Mouse (Mus musculus) myocyte (in vitro differentiated cells): Measurements from ENCODE around the gene Mafg. TPM values are rescaled to one million over a fixed set of nuclear protein-coding genes. Genes with fewer than 3 reads are reported as not detected.

Experiments
- H3K27me3 ChIP-seq: one replicate; pipeline ENCODE4 v1.6.1; 2011; ENCODE audit not compliant: control insufficient read depth, insufficient read depth, insufficient read length
- H3K36me3 ChIP-seq: one replicate; pipeline ENCODE4 v1.6.1; 2011; ENCODE audit not compliant: control insufficient read depth, insufficient read depth
- H3K4me2 ChIP-seq: one replicate; pipeline ENCODE4 v1.6.1; 2011; ENCODE audit warnings: low read depth, control low read depth
- H3K4me3 ChIP-seq: one replicate; pipeline ENCODE4 v1.5.1; 2011; ENCODE audit warnings: mild to moderate bottlenecking, control low read depth, moderate library complexity
- H3K79me2 ChIP-seq: one replicate; pipeline ENCODE4 v1.6.1; 2011; ENCODE audit not compliant: control insufficient read depth, insufficient read depth
- H3ac ChIP-seq: one replicate; pipeline ENCODE4 v1.6.1; 2011; ENCODE audit not compliant: control insufficient read depth, insufficient read length
- CEBPB ChIP-seq: IDR thresholded peaks from 2 replicates; pipeline ENCODE4 v1.6.1; 2011; ENCODE audit warnings: mild to moderate bottlenecking, moderate library complexity; ENCODE audit not compliant: poor library complexity, insufficient read depth, severe bottlenecking
- E2F4 ChIP-seq: IDR thresholded peaks from one replicate; pipeline ENCODE4 v1.6.1; 2011; ENCODE audit warnings: mild to moderate bottlenecking, control low read depth, moderate library complexity; ENCODE audit not compliant: insufficient read depth
- MAX ChIP-seq: IDR thresholded peaks from one replicate; pipeline ENCODE4 v1.6.1; 2011; ENCODE audit warnings: low read depth, mild to moderate bottlenecking, control low read depth
- MYOD1 ChIP-seq, 3 experiments: IDR thresholded peaks; one replicate each; pipeline ENCODE4 v1.6.1; 2011; ENCODE audit warnings: control low read depth in 2 of 3, low read depth in 2 of 3, mild to moderate bottlenecking in 2 of 3, moderate library complexity in 1 of 3; ENCODE audit not compliant: insufficient read length in 2 of 3, control insufficient read depth in 1 of 3
- MYOG ChIP-seq, 3 experiments: IDR thresholded peaks; one replicate each; pipeline ENCODE4 v1.6.1; 2011; ENCODE audit warnings: control low read depth in 2 of 3, low read depth in 2 of 3, mild to moderate bottlenecking in 2 of 3; ENCODE audit not compliant: insufficient read length in 2 of 3, control insufficient read depth in 1 of 3, insufficient read depth in 1 of 3
- POLR2A ChIP-seq: IDR thresholded peaks from one replicate; pipeline ENCODE4 v1.6.1; 2011; ENCODE audit warnings: low read depth, mild to moderate bottlenecking, control low read depth, moderate library complexity; ENCODE audit not compliant: insufficient read length
- POLR2AphosphoS2 ChIP-seq: IDR thresholded peaks from one replicate; pipeline ENCODE4 v1.6.1; 2011; ENCODE audit warnings: low read depth, control low read depth; ENCODE audit not compliant: insufficient read length
- REST ChIP-seq: IDR thresholded peaks from one replicate; pipeline ENCODE4 v1.6.1; 2011; ENCODE audit warnings: mild to moderate bottlenecking, control low read depth, moderate library complexity; ENCODE audit not compliant: insufficient read depth, insufficient read length
- SRF ChIP-seq: IDR thresholded peaks from one replicate; pipeline ENCODE4 v1.6.1; 2011; ENCODE audit warnings: low read depth; ENCODE audit not compliant: control insufficient read depth, insufficient read length
- TCF12 ChIP-seq: IDR thresholded peaks from one replicate; pipeline ENCODE4 v1.6.1; 2011; ENCODE audit warnings: mild to moderate bottlenecking, control low read depth; ENCODE audit not compliant: poor library complexity, insufficient read depth, severe bottlenecking
- TCF3 ChIP-seq: IDR thresholded peaks from one replicate; pipeline ENCODE4 v1.6.1; 2011; ENCODE audit warnings: low read depth, control low read depth; ENCODE audit not compliant: insufficient read length
- USF1 ChIP-seq: IDR thresholded peaks from one replicate; pipeline ENCODE4 v1.6.1; 2011; ENCODE audit warnings: low read depth, mild to moderate bottlenecking, control low read depth, moderate library complexity
- polyA plus RNA-seq: library from polyadenylated mRNA; unstranded; fragments of >200 nt; fragmentation: generic; extraction: Trizol; gene quantifications from one replicate; pipeline ENCODE4 v1.2.1, GENCODE M21; 2012; ENCODE audit warnings: missing spikeins

Mafg gene
- polyA plus RNA-seq, 1 experiment, result 43.1 TPM

DNA sequence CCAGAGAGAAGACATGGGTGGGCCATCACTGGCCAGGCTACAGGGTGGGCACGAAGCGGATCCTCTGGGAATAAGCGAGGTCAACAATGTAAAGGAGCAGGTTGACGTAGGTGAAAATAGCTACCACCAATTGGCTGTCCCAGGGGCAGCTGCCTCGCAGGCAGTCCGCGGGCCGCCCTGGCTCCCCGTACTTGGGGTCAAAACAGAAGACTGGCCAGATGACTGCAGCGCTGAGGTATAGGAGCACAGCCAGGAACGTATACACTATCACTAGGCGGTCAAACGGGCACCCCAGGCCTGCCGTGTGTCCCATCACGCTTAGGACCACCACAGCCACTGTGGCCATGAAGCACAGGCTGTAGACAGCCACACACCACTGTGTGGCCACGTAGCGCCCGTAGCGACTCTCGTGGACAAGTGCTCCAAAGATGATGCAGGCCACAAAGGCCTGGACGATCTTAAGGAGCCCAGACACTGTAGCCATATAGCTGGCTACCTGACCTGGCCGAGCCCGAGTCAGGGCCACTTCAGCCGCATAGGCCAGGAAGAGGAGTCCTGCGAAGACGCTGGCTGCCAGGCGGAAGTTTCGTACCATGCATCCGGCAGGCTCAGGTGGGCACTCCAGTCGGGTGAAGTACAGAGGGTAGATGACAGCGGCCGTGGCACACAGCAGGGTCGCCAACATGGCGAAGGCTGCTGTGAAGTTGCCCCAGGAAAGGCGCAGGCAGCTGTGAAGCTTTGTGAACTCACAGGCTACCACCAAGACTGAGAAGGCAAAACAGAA lies 13.8 kb upstream of the Mafg start:
- no peak for TF ChIP-seq MYOG (IDR thresholded peaks at IDR 0.05; ENCODE audit: control insufficient read depth in 1 of 3, insufficient read depth in 1 of 3, insufficient read length in 2 of 3, low read depth in 2 of 3)
- TF ChIP-seq TCF3, result no peak
- no peak for TF ChIP-seq POLR2AphosphoS2
- no peak for TF ChIP-seq CEBPB
- TF ChIP-seq E2F4, result no peak
- TF ChIP-seq TCF12, result no peak
- no peak for TF ChIP-seq MYOD1 (IDR thresholded peaks at IDR 0.05; ENCODE audit: control insufficient read depth in 1 of 3, insufficient read length in 2 of 3, low read depth in 2 of 3)
- TF ChIP-seq POLR2A, result no peak
- no peak for TF ChIP-seq USF1
- TF ChIP-seq REST, result no peak
- no peak for TF ChIP-seq MAX
- TF ChIP-seq SRF, result no peak
- Histone ChIP-seq H3K4me2 (peak overlapping the region; percentile 71), H3K4me3 (peak overlapping the region; percentile 7), H3K27me3 (no peaks in the 10 kb centered on the region), H3ac (no peak overlapping the region), H3K36me3 (no peaks in the 10 kb centered on the region), H3K79me2 (no peaks in the 10 kb centered on the region)

GRCm38 (mm10) chr11:120643601-120643987 lies 10.2 kb upstream of the Mafg start, which contains the start of gene Pycr1:
TSS of gene Pycr1 (minus strand) at chr11:120643769.
- H3K27me3 ChIP-seq, result no peaks in the 10 kb centered on the region

GRCm38 (mm10) chr11:120642939-120643600 lies 9.7 kb upstream of the Mafg start:
- peak overlapping the region; percentile 19 for H3ac ChIP-seq
- H3K4me3 ChIP-seq, result peak overlapping the region; percentile 48
- no peak for TF ChIP-seq E2F4
- TF ChIP-seq CEBPB, result no peak
- TF ChIP-seq POLR2AphosphoS2, result peak; percentile 63
- peak; percentile 54 for TF ChIP-seq POLR2A
- peak in 2 of 3 experiments; percentile 85 to 93 for TF ChIP-seq MYOD1 (IDR thresholded peaks at IDR 0.05; ENCODE audit: control insufficient read depth in 1 of 3, insufficient read length in 2 of 3, low read depth in 2 of 3)
- TF ChIP-seq MAX, result no peak
- peak; percentile 30 for TF ChIP-seq TCF3
- peak; percentile 25 to 77 (median 61) for TF ChIP-seq MYOG (IDR thresholded peaks at IDR 0.05; ENCODE audit: control insufficient read depth in 1 of 3, insufficient read depth in 1 of 3, insufficient read length in 2 of 3, low read depth in 2 of 3)
- no peak for TF ChIP-seq USF1
- TF ChIP-seq TCF12, result peak; percentile 33

More at GRCm38 (mm10) chr11:120643601-120643987, 10.2 kb upstream of the Mafg start, which contains the start of gene Pycr1:
- Histone ChIP-seq H3K4me2 (peak within 1 kb of the TSS; percentile 97), H3ac (peak within 1 kb of the TSS; percentile 19), H3K36me3 (no peaks in the 10 kb centered on the region), H3K79me2 (no peaks in the 10 kb centered on the region), H3K4me3 (peak within 1 kb of the TSS; percentile 48)
- no peak for TF ChIP-seq TCF3
- no peak for TF ChIP-seq USF1
- TF ChIP-seq REST, result no peak
- TF ChIP-seq SRF, result no peak
- peak; percentile 92 for TF ChIP-seq POLR2AphosphoS2
- TF ChIP-seq POLR2A, result peak; percentile 93
- TF ChIP-seq CEBPB, result peak; percentile 96

DNA sequence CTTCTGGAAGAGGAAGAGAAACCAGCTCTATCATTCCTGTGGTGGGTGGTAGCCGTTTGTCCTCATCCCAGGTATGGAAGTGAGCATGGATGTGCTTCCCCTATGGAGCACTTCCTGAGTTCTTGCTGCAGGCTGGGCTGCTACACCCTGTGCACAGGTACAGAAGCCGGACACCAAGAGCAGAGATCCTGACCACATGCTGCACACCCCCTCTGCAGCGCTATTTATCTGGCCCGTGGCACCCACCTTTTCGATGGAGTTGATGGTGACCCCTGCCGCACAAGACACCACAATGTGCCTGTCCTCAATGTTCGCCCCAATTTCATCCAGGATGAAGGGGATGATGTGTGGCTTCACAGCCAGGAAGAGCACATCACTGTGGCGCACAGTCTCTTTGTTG lies 8.5 kb upstream of the Mafg start:
- H3K27me3 ChIP-seq, result no peaks in the 10 kb centered on the region
- H3K4me2 ChIP-seq, result peak overlapping the region; percentile 97
- TF ChIP-seq E2F4 (no peak), POLR2AphosphoS2 (no peak), CEBPB (no peak), USF1 (no peak), MAX (no peak), TCF3 (no peak), MYOG (IDR thresholded peaks at IDR 0.05; ENCODE audit: control insufficient read depth in 1 of 3, insufficient read depth in 1 of 3, insufficient read length in 2 of 3, low read depth in 2 of 3) (no peak), TCF12 (no peak), MYOD1 (IDR thresholded peaks at IDR 0.05; ENCODE audit: control insufficient read depth in 1 of 3, insufficient read length in 2 of 3, low read depth in 2 of 3) (no peak), POLR2A (no peak), REST (no peak), SRF (no peak)
- no peaks in the 10 kb centered on the region for H3K36me3 ChIP-seq
- H3K79me2 ChIP-seq, result no peaks in the 10 kb centered on the region
- H3ac ChIP-seq, result no peak overlapping the region
- H3K4me3 ChIP-seq, result peak overlapping the region; percentile 48

More at GRCm38 (mm10) chr11:120642939-120643600, 9.7 kb upstream of the Mafg start:
- Histone ChIP-seq H3K79me2 (no peaks in the 10 kb centered on the region), H3K4me2 (peak overlapping the region; percentile 97), H3K27me3 (no peaks in the 10 kb centered on the region), H3K36me3 (no peaks in the 10 kb centered on the region)
